Mouse (Mus musculus) heart, postnatal 10 days (tissue): ENCODE data around the gene Cxcl1. TPM values are rescaled to one million over a fixed set of nuclear protein-coding genes. Genes with fewer than 3 reads are reported as not detected.
A peak's percentile ranks its signal among the peaks of the same experiment; 100 is the strongest.

Experiments used
- DNase-seq, 2 experiments: peaks; one replicate each; pipeline ENCODE4 v3.0.0; 2021
- intact Hi-C: fragments of 180-260 bp; cut with DNase I; formaldehyde crosslinking; loops from one replicate; pipeline ENCODE4 v1.15.1; 2025
- total RNA-seq, 2 experiments: library from RNA; stranded (reverse); gene quantifications; 2 replicates each; pipeline ENCODE4 v1.2.3; 2021

The Cxcl1 gene
- total RNA-seq, 2 experiments from 2014 or later, result 0.69 to 0.74 TPM

DNA sequence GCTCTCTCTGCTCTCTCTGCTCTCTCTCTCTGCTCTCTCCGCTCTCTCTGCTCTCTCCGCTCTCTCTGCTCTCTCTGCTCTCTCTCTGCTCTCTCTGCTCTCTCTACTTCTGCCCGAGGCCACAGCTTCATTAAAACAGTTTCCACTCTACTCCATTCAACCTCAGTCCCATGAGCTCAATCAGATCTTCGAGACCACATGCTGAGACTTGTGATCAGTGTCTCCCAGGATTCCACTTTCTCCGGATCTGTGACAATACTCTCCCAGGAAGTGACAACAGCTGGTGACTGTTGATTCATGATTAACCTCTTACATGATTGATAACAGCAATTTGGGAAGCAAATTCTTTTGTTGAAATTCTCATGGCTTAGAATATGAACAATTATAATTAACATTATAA lies 8.9 kb upstream of the Cxcl1 start:
- intact Hi-C loops, result loop anchor here (10.0 kb wide), 1 partner anchor 657 kb away; the partner anchor contains the start of gene Cox18
- no peak for DNase-seq

DNA sequence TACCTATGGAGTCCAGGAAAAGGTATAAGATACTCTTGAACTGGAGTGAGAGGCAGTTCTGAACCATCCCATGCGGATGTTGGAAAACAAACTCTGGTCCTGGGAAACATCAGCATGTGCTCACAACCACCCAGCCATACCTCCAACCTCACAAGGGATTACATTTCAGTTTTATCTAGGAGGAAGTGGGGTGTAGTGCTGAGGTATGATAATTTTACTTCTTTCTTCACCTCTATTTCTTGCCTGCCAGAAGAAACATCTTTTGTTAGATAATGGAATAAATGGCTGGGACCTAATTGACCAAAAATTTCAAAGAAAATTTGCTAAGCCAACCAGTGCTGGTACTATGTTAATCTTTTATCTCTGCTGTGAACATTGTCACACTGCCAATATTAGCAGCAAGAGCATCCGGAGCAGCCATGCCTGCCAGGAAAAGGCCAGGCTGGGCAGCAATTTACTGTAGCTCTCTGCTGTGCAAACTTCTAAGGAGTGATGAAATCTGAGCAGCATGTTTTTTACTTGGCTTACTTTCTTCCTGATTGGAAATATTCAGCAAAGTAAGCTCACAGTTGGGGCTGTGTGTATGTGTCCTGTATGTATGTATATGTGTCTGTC lies 6.3 kb upstream of the Cxcl1 start:
- peak; percentile 23 to 29 for DNase-seq
- intact Hi-C loops, result loop anchor here (5.0 to 10.0 kb wide), 2 partner anchors 112 to 660 kb away; partner anchors contain the start of genes Cox18 and Pf4

DNA sequence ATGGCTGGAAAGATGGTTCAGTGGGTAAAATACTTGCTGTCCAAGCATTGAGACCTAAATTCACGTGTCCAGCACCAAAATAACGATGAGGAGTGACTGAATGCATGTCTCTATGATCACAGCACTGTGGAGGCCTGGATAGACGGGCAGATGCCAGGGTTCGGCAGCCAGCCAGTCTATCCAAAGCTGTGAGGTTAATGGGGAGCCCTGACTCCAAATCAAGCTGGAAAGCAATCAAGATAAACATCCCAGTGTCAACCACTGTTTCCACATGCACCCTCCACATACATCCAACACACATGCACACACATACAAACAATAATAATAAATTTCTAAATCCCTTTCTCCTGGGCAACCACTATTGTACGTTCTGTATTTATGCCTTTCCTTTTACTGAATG lies 2.4 kb upstream of the Cxcl1 start:
- intact Hi-C loops, result loop anchor here (5.0 to 10.0 kb wide), 2 partner anchors 116 to 664 kb away; partner anchors contain the start of genes Cox18 and Pf4
- DNase-seq, result no peak

DNA sequence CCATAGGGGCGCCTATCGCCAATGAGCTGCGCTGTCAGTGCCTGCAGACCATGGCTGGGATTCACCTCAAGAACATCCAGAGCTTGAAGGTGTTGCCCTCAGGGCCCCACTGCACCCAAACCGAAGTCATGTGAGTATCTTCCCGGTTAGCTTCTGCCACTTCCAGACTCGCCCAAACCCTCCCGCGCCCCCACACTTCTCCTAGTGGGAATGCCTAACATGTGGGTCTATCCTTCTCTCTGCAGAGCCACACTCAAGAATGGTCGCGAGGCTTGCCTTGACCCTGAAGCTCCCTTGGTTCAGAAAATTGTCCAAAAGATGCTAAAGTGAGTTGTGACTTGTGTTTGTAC lies 398 bp downstream of the Cxcl1 start:
- intact Hi-C loops, result no loop called here
- DNase-seq, result no peak

DNA sequence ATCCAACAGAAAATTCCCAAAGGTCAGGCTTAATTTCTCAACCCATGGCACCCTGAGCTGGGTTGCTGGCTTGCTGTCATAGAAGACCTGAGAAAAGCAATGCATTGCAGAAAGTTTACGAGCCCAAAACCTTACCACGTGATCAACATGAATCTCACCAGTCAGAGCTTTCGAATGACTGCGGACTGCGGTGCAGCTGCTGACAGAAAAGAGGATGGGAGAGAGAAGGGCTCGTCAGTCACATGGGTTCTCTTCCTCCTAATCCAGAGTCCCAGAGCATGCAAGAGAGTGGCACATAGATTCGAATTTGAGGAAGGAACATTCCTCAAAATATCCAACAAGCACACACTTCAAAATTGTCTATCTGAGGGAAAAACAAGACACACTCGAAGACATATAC lies 3.2 kb downstream of the Cxcl1 start:
- intact Hi-C loops, result no loop called here
- no peak for DNase-seq

DNA sequence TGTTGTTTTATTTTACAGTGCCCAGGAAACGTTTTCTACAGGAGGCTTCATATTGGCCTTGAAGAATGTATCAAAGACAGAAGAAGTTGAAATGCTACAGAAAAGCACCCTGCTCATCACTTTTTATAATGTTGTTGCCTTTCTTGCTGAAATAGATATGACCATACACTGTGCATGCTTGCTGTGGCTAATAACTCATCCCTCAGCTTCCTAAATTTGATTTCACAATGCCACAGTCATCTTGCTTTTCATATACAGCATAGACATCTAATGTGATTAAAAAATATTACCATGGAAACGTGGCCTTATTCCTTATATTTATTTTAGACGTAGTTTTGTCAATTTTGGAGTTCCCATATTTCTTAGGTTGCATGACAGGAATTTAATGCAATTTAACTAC lies 6.4 kb downstream of the Cxcl1 start:
- intact Hi-C loops, result no loop called here

DNA sequence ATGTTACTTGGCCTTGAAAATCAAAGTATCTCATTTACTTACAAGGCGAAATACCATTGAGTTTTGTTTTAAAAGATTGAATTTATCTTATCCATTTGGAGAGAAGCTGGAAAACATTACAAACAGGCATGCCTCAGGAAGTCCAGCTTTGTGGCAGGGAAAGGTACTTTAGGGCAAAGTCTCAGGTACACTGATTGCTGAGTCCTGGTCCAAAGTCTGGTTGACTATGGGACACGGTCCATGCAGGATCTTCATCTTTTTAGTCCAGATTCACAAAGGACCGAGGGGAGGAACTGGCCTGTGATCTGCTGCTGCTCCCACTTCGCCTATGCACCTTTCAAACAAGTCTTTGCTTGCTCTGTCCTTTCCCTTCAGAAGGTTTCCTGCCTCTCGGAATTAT lies 8.3 kb downstream of the Cxcl1 start:
- DNase-seq, result no peak
- intact Hi-C loops, result no loop called here

More for the DNA sequence above, 6.4 kb downstream of the Cxcl1 start:
- no peak for DNase-seq

DNA sequence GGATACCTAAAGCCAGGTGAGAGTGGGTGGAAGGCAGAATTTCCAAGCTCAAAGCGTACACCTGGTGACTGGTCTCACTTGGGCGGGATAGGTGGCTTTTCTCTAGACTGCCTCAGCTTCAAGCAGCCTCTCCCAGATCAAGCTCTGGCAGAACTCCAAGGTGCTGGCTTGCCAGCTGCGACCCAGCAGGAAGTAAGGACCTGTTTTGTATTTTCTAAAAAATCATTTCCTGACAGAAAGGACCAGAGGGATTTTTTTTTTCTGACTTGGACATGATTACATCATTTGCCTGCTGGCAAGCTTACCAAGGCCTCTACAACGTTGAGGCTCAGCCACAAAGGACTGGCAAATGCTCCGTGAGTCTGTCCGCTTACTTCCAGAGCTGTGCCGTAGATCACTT lies 9.1 kb downstream of the Cxcl1 start:
- DNase-seq, result peak; percentile 56 to 63
- intact Hi-C loops, result loop anchor here (2.0 to 5.0 kb wide), 2 partner anchors 113 to 127 kb away; partner anchors contain the start of genes Cxcl3 and Pf4

DNA sequence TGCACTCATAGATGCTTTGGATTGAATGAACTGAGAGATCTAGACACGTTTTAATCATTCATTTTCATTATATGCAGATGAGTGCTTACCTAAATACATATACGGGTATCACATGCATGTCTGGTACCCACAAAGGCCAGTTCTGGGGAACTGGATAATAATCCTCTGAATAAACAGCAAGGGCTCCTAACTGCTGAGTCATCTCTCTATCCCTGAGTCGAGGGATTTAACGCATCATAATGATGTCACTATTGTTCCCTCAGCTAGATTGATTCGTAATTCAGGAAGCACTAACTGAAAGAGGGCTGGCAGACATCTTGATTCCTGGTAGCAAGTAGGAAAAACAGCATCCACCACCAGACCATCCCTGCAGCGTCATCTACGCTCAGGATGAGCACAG lies 9.6 kb downstream of the Cxcl1 start:
- no peak for DNase-seq
- intact Hi-C loops, result loop anchor here (2.0 to 5.0 kb wide), 2 partner anchors 113 to 128 kb away; partner anchors contain the start of genes Cxcl3 and Pf4

DNA sequence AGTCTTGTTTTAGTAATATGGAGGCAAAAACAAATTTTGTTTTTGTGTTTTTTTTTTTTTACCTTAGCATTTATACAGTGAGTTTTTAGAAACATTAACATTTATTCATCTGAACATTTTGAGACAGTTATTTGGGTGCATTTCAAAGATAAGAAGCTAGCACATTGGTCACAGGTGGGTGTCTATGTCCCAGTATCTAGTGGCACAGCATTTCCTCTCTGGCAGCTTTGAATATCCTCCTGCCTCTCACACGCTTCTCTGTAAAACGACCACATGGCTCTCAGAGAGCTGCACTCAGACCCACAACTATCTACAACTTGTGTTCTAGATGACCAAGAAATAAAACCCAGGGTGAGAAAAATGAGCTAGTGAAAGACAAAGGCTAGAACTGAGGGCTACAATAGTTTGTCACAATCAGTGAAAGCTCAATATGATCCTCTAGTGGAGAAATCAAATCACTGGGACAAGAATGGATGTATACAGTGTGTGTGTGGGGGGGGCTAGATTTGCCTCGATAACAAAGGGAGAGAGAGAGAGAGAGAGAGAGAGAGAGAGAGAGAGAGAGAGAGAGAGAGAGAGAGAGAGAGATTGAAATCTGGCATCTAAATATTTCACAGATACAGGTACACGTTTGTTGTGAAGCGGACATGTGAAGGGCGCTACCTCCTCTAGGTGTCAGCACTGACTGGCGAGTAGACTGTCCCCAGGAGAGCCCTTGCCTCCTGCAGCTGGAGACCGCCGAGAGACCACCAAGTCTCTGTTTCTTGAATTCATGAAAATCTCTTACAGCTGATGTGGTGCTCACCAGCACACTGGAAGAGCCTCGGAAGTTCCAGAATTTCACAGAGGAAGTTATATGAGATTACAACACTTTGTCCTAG lies 11.6 kb downstream of the Cxcl1 start:
- intact Hi-C loops, result loop anchor here (5.0 kb wide), 1 partner anchor 115 kb away; the partner anchor contains the start of gene Cxcl3
- DNase-seq, result no peak

DNA sequence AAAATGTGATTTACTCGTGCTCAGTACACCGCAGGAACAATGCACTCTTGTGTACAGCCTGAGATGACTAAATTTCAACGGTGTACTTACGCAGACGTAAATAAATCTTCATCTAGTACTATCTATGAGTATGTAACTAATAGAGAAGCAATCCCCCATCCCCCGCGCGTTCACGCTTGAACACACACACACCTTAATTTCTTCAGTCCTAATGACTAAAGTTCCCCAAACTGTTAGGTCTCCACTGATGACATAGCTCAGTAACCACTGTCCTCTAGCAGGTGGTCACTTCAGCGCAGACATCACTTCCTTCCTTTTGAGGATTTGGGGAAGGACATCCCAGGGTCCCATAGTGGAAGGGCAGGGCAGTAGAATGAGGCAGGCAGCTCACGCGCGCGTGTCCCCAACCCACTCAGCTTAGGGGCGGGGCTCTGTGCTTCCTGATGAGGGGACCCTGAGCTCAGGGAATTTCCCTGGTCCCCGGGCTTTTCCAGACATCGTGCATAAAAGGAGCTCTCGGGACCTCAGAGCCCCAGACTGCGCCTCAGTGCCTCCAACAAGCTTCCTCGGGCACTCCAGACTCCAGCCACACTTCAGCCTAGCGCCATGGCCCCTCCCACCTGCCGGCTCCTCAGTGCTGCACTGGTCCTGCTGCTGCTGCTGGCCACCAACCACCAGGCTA lies 12.4 kb downstream of the Cxcl1 start, which contains the start of gene Cxcl2:
Cxcl2 (plus strand) TSS at position 533 of the 682 bp plus-strand sequence.
- no peak for DNase-seq

DNA sequence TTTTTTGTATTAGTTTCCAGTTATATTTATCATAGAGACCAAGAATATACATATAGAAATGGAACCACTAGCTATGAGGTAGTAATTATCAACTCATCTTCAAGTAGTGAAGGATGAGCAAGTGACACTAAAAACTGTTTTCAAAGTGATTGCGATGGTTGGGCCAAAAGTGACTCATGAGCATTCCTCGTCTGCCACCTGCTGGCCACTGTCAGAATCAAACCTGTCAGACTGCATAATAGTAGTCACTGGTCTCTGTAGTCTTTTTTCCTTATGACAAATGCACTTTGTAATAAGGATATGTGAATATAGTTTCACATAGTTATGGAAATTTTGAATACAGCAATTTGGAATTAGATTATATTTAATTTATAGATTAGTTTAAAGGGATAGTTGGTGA lies 17.9 kb downstream of the Cxcl1 start:
- DNase-seq, result peak; percentile 68 to 79
- intact Hi-C loops, result loop anchor here (5.0 kb wide), 1 partner anchor 307 kb away; no protein-coding TSS in a partner anchor

More for the DNA sequence above, 12.4 kb downstream of the Cxcl1 start, which contains the start of gene Cxcl2:
- intact Hi-C loops, result loop anchor here (5.0 kb wide), 1 partner anchor 116 kb away; the partner anchor contains the start of gene Cxcl3

DNA sequence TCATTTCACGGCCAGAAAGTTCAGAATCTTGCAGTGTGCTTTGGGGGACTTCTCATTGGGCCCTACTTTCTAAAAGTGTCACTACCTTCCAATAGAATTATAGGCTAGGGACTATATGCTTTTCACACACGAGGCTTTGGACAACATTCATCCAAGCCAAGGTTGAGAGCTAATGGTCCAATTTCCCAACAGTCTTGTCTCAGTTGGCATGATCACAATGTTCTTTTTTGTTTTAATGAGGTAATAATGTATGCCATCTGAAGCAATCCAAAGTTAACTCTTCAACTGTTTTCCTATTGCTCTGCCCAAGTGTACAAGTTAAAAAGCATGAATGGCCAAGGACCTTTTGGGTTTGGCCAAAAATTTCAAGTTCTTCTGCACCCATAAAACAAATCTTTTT lies 28.5 kb downstream of the Cxcl1 start:
- DNase-seq, result no peak
- intact Hi-C loops, result no loop called here

DNA sequence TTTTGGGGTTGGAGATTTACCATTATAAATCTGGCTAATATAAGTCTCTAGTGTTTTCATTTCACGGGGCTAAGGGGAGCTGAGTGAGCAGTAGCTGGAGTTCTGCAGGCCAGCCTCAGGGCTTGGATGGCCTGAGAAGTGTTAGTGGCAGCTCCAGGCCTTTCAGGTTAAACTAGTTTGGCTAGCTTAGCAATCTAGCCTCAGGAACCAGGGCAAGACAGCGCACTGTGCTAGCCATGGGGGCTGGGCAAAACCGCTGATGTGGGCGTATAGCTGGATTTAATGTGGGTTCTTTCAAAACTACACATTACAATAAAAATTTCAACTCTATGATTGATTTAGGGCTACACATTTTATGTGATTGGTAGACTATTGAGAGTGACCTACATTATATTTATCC lies 31.9 kb downstream of the Cxcl1 start:
- intact Hi-C loops, result no loop called here
- no peak for DNase-seq

DNA sequence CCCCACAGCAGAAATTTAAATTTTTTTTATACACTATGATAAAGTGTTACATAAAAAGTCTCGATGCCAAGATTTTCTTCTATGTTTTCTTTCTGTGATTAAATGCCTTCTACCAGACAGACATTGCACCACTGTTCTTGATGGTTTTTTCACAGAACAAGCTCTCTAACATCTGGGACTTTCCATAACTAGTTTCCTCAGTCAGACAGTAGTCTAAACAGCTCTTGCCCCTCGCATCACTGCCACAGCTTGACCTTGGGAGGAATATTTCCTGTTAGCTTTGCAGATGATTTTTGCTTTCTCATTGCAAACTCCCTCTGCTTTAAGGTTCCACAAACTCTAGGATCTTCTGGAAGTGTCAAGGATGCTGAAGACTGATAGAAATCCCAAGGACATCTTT lies 39.5 kb downstream of the Cxcl1 start:
- no peak for DNase-seq
- intact Hi-C loops, result no loop called here

DNA sequence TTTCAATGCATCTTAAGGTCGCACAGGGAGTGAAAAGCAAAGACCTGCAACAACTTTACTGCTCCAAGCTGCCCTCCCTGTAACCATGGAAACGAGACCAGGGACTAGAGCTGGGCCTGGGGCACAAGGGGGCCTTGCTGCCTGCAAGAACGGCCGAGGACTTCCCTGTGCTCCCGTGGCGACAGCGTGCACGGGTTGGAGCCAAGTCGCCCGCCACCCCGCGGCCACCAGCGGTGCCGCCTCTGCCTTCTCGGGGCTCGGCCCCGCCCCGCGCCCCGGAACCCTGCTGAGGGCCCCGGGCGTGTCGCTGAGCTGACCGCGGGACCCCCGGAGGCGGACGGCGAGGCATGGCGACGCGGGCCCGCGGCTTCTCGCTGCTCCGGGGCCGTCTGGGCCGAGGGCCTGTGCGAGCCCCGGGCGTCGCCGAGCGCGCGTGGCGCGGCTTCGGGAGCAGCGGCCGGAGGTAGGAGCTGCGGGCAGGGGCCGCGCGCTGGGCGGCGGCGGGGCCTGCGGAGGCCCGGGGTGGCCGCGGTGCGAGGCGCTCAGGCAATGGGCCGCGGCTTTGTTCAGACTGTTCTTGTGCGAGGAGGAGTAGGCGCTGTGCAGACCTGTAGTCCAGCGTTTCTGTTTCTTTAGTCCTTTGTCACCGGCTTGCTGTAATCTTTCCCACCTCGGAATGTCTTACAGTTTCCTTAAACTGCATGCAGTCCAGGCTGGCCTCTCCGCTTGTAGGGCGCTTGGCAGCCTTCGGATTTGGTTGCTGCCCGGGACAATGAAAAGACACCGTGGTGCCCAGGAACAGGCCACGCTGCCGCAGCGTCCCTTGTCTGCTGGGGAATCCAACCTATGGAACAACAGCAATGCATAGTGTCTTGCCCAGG lies 40.2 kb downstream of the Cxcl1 start, which contains the start of gene Mthfd2l:
Mthfd2l (plus strand) TSS at position 147 of the 881 bp plus-strand sequence.
- intact Hi-C loops, result no loop called here
- peak; percentile 91 to 92 for DNase-seq

DNA sequence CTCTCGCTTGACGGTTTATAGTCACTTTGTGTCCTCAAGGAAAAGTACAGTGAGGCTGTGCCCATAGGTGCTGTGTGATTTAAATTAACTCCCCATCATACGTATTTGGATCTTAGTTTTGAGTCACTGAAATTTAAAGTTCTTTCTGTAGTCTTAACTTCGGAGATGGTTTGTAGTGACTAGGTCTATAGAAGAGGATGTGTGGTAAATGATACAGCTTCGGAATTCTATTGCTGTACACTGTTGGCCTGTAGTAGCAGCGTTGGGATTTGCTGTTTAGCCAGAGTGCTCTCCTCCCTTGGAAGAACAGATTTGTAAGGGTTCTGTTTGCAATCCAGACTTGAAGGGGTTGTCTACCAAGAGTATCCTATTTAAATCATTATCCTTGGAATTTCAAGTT lies 40.9 kb downstream of the Cxcl1 start:
- intact Hi-C loops, result no loop called here
- no peak for DNase-seq

DNA sequence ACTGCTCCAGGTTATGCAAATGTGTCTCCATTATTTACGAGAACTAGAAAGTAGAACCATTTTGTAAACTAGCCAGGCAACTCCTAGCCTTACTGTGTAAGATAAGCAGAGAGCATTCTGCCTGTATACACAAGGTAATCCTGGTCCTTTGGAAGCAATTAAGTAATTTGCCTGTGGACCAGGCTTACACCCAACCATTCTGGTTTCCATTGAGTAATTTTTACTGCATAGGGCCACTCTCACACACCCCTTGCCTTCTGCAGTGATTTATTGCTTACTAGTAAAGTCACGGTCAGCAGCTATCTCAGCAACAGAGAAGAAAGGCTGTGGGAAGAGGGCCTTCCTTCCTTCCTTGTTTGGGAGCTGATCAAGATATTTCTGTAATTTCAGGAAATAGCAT lies 45.7 kb downstream of the Cxcl1 start:
- intact Hi-C loops, result no loop called here
- no peak for DNase-seq
